Mouse (Mus musculus) 3T3-L1 (cell line): ENCODE results near the gene Arf6.
"Not testable (repeated sequence)": the region's sequence is repeated elsewhere in the genome, so short reads cannot be mapped to it uniquely, and the experiment has no call there.

Experiments
- DNase-seq: peaks from one replicate; pipeline ENCODE4 v3.0.0-alpha.2; 2015; ENCODE audit warnings: low read depth, low spot score

Gene Arf6

DNA sequence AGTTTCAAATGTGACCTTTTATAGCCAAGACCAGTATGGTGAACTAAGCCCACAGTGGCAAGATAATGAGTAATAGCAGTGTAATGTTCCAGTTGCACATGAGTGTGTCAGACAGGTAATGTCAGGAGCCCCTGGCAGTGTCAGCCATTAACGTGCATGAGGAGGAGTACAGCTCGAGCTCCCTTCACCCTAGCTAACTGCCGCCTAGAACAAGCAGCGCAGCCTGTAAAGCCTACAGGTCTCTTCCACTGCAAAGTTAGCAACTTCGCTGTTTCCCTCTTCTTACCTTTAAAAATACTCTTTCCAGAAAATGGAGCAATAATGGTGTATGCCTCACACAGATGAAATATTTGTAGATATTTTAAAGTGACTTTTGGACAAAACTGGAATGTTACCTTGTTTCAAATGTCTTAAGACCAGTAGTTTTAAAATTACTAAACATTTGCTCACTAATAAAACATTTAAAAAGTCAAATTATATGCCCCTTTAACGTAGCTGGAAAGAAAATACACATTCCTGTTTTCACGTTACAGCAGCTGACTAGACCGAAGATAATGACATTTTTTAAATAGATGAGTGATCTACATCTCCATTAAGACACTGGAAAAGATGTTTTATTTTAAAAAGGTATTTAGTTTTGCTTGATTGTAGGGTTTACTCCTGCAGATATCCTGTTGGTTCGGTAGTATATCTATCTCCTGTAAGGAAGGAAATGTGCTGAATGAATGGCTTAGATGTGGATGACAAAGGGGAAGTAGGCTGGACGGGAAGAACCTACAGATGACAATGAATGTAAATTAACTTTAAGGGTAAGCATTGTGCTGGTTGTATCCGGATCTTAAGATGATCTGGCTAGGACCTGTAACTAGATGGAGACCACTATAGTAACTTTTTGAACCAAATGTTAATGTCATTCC is 2.2 kb downstream of the Arf6 start:
- DNase-seq, result peak; percentile 54

GRCm38 (mm10) chr12:69376132-69376531 is 4.2 kb downstream of the Arf6 start:
- no peak for DNase-seq

DNA sequence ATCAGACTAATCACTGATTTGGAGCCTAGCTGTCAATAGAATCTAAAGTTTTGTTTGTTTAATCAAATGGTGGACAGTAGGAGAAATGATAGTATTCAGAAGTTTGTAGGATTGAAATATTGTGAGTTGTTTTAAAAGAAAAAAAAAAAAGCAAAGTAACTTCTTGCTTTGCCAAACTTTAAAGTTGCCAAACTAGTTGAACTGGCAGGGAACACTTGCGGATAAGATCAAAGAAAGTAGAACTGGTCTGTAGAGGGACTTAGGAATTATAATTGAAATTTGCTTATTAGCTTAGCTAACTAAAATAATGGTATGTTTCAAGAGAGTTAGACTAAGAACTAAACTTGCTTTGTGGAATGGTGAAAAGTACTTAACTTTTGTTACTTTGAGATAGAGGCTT is 5.2 kb downstream of the Arf6 start:
- DNase-seq, result no peak

DNA sequence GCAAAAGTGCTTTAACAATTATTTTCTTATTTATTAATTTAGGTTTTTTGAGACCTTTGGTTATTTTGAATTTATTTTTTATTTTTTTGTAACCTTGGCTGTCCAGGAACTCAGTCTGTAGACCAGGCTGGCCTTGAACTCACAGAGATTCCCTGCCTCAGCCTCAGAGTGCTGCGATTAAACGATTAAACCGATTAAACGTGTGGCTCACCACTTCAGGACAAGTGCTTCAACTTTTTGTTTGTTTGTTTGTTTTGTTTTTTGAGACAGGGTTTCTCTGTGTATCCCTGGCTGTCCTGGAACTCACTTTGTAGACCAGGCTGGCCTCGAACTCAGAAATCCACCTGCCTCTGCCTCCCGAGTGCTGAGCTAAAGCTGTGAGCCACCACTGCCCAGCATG is 5.7 kb downstream of the Arf6 start:
- DNase-seq, result not testable (repeated sequence)

DNA sequence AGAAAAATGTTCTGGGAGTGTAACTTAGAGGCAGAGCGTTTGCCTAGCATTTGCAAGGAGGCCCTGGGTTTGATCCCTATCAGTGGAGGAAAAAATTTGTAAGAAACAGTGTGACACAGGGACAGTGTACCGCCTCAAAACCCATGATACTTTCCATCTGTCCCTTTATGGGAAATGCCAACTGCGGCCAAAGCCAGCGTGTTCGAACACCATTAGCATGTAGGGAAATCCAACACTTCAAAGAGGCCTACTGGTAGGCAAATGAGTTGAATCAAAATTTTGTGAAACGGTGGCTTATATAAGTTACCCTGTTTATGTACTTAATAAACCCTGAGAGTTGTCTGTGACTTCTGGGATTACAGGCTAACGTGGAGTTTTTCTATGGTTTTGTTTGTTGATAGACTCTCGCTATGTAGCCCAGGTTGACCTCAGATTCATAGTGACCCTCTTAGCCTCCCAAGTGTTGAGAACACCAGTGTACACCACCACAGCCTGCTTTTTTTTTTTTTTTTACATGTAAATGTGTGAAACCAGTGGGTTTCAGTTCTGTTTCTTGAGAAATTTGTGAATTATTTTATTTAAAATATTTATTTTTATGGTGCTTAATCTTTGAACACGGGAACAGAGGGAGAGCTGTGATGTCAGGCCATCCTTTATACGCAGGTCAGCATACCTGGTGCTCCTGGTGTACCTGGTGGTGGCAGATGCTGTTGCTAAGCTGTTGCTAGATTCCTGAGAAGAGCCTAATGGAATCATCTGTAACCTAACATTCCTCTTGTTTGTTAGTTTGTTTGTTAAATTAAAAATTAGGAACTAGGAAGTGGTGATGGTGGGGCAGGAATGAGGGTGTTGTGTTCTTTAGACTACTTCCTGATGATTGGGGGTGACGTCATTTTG is 6.9 kb downstream of the Arf6 start:
- DNase-seq, result no peak

- DNase-seq, result no peak
Observed at GRCm38 (mm10) chr12:69382880-69383279, 10.9 kb downstream of the Arf6 start.

DNA sequence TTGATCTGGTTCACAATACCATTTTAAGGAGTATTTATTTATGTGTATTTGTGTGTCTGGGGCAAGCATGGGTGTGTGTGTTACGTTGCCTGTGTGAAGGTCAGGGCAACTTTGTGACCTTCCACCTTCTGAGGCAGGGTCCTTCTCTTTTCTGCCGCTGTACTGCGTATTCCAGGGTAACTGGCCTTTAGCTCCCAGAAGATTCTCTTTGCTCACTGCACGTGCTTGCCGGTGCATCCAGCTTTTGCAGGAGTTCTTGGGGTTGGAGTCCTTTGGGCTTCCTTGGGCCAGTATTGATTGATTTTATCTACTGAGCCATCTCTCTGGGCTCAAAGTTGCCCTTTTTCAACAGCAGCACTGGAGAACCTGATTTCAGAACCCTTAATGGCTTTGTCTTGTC is 12.7 kb downstream of the Arf6 start:
- no peak for DNase-seq

GRCm38 (mm10) chr12:69385542-69386280 is 13.8 kb downstream of the Arf6 start:
- DNase-seq, result peak; percentile 67

GRCm38 (mm10) chr12:69386281-69386732 is 14.4 kb downstream of the Arf6 start:
- DNase-seq, result not testable (repeated sequence)

GRCm38 (mm10) chr12:69388321-69388869 is 16.4 kb downstream of the Arf6 start:
- DNase-seq, result peak; percentile 76

- no peak for DNase-seq
Observed at GRCm38 (mm10) chr12:69389273-69389938, 17.5 kb downstream of the Arf6 start.

GRCm38 (mm10) chr12:69390000-69390698 is 18.2 kb downstream of the Arf6 start:
- DNase-seq, result no peak

DNA sequence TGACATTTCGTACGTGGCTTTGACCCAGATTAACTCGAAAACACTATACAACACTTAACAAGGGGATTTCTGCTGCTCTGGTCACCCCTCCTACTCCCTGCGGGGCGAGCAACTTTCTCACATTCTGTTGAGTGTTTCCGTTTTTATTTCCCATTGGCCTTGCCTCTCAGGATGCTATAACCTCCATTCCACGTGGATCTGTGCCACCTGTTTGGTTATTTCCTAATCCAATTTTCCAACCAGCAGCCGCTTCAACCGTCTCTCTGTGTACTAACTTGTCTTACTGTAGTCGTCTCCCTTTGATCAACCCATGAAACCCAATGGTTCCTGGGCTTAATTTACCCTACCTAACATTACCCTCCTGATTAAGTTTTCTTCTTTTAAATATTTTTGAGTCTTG is 21.1 kb downstream of the Arf6 start:
- no peak for DNase-seq

DNA sequence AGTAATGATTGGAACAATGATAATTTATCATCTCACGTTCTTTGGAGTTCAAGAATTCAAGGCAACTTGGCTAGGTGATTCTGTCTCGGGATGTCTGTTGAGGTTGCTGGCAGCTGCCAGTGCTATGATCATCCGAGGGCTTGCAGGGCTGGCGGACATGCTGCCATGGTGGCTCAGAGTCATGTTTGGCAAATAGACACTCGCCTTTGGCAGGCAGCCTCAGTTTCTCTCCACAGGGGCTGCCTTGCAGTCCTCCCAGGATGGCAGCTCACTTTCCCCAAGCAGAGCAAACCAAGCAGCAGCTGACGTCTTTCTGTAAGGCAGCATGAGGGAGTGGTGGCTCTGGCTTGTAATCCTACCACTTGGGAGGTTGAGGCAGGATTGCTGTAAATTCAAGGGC is 22.5 kb downstream of the Arf6 start:
- DNase-seq, result no peak

GRCm38 (mm10) chr12:69400367-69400766 is 28.4 kb downstream of the Arf6 start:
- no peak for DNase-seq

DNA sequence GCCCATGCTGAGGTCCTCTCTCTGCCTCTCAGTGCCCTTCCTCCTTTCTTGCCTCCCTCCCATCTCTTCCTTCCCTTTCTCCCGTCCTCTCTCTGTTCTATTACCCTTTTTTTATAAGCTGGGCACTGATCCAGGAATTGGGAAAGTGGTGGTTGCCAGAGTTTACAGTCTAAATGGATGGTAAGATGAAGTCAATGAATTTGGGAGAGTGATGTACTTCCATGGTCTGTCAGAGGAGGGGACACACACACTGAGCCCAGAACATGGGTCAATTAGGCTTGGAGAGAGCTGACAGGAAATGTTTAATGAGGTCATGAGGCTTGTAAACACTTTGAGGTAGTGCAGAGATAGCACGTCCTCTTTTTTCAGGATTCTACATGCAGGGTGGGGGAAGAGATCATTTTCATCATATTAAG is 28.9 kb downstream of the Arf6 start:
- DNase-seq, result no peak

DNA sequence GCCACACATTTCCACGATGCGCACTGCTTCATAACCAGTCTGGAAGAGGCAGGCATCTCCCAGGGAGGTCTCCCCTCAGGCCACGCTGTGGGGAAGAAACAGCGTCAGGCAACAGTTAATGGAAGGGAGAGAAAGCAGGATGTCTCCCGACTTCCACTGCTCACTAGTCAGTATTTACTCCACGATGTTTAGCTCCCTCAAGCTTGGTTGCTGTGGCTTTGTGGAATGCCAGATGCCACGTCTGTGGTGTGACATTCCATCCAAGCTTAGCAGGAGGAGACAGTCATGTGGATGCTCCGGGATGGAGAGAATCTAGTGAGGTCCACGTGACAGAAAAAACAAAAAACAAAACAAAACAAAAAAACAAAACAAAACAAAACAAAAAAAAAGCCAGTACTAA is 30.1 kb downstream of the Arf6 start:
- DNase-seq, result peak; percentile 50

- no peak for DNase-seq
Observed at GRCm38 (mm10) chr12:69402594-69403167, 30.7 kb downstream of the Arf6 start.

- peak; percentile 39 for DNase-seq
Observed at GRCm38 (mm10) chr12:69410767-69411166, 38.8 kb downstream of the Arf6 start.

- peak; percentile 58 for DNase-seq
Observed at GRCm38 (mm10) chr12:69411936-69412335, 40.0 kb downstream of the Arf6 start.
